Comparison of ENCODE assay signal across 10 mouse cellular contexts in genomic region chr9:96134916-96135315, GRCm38 (mm10). TPM values are rescaled to one million over a fixed set of nuclear protein-coding genes. Genes with fewer than 3 reads are reported as not detected.
DNase-seq lines count a peak whose midpoint lies in the region; TF ChIP-seq lines count a peak whose summit lies in the region.
"Had no signal": no experiment of that assay in that cellular context is flagged by ENCODE, and none has a peak within 500 bp of the region (broad histone marks: within the 10 kb centered on the region; RNA-seq: fewer than 3 reads in every experiment).

No protein-coding gene starts in this region.

- no peaks in the 10 kb centered on the region; the same call in 1 of the 2 replicates for H3K36me3 ChIP-seq in kidney, adult 2 months (ENCODE audit: control insufficient read depth, insufficient read depth, low read length)
- H3K36me3 ChIP-seq: embryonic facial prominence, embryonic 12.5 days had no signal

- no peak overlapping the region for H3K27ac ChIP-seq in kidney, adult 2 months (ENCODE audit: insufficient read depth, low read depth, low read length)
- H3K27ac ChIP-seq: embryonic facial prominence, embryonic 12.5 days; liver, embryonic 14.5 days had no signal

- TF ChIP-seq CTCF in kidney, adult 2 months (conservative IDR thresholded peaks at IDR 0.05; ENCODE audit: insufficient read depth, insufficient read length, low read depth, low read length): no peak

- H3K27me3 ChIP-seq in kidney, adult 2 months (replicated peaks; ENCODE audit: control insufficient read depth, insufficient read depth, low read length): no peaks in the 10 kb centered on the region
- H3K27me3 ChIP-seq: embryonic facial prominence, embryonic 12.5 days had no signal

- no peak overlapping the region for H3K4me3 ChIP-seq in kidney, adult 2 months (ENCODE audit: insufficient read depth, low read depth, low read length)
- H3K4me3 ChIP-seq: embryonic facial prominence, embryonic 12.5 days had no signal

- no peaks in the 10 kb centered on the region for H3K4me1 ChIP-seq in kidney, adult 2 months (ENCODE audit: control insufficient read depth, insufficient read depth, low read length)
- H3K4me1 ChIP-seq: embryonic facial prominence, embryonic 12.5 days had no signal

- peak; percentile 20 for DNase-seq in kidney, adult 2 months
- DNase-seq in kidney, adult 18-20 months: no peak
- peak; percentile 71 for DNase-seq in brain, adult 2 months (ENCODE audit: low read depth, low spot score)
- DNase-seq in heart, postnatal 36 days: peak; percentile 58 to 65
- DNase-seq in lung, postnatal 10 days: peak; percentile 77
- peak; percentile 44 to 61 for DNase-seq in urinary bladder, postnatal 4 days (ENCODE audit: low spot score in 2 of 2)
- DNase-seq in cerebellum, adult 9-10 months: no peak
- DNase-seq in kidney, adult 11 months: no peak

- WGBS in kidney, adult 2 months: 61% methylated on average over 8 of the region's 8 CpGs

- intact Hi-C loops in heart, postnatal 36 days (cut with DNase I): no loop called here

- no peak for TF ChIP-seq POLR2A in kidney, adult 2 months (IDR thresholded peaks at IDR 0.05; ENCODE audit: low read depth, low read length)

RNA-seq across cellular contexts. Expression of gene Gk5, which starts 15.8 kb away (rescaled TPM):
- polyA plus RNA-seq in kidney, adult 2 months (2012; rRNA removed): 6.7 and 6.9 TPM in 2 replicates
- 1 to 10 TPM; 3.4 to 3.8 TPM for total RNA-seq in heart, postnatal 36 days (2021)

Comparison
In these comparisons a context has a peak if more than half of its experiments do, and no peak if none do; other contexts are left out.
1. DNase-seq: peak in kidney, adult 2 months (single experiment), brain, adult 2 months (single experiment), heart, postnatal 36 days (2 of 2), lung, postnatal 10 days (single experiment) and urinary bladder, postnatal 4 days (2 of 2); none in kidney, adult 18-20 months (single experiment), cerebellum, adult 9-10 months (single experiment) and kidney, adult 11 months (single experiment).